Mouse (Mus musculus): ENCODE data around the gene Stk17b. TPM values are rescaled to one million over a fixed set of nuclear protein-coding genes. Genes with fewer than 3 reads are reported as not detected.
"Not testable (repeated sequence)": the region's sequence is repeated elsewhere in the genome, so short reads cannot be mapped to it uniquely, and the experiment has no call there.

Stk17b gene
- total and polyA plus RNA-seq, 3 experiments: 3.6 to 177 (median 72.8) TPM

GRCm38 (mm10) chr1:53715446-53715845 is 69.6 kb downstream of the Stk17b start:
- ATAC-seq (ENCODE audit: extremely low read depth, insufficient number of reproducible peaks, low FRiP score, poor library complexity, severe bottlenecking): no peak
- peaks cover 3% of the 10 kb centered on the region; the same call in 1 of the 2 replicates for H3K4me1 ChIP-seq (ENCODE audit: insufficient read depth, low read depth, low read length)
- H3K4me3 ChIP-seq (ENCODE audit: low read depth, low read length): no peak overlapping the region
- H3K27me3 ChIP-seq (ENCODE audit: insufficient read depth, low read length): peaks cover 5% of the 10 kb centered on the region; the same call in 1 of the 2 replicates
- no peaks in the 10 kb centered on the region for H3K36me3 ChIP-seq (replicated peaks)
- TF ChIP-seq CTCF (IDR thresholded peaks at IDR 0.05; ENCODE audit: low read depth, low read length): peak; percentile 69
- no peak for TF ChIP-seq POLR2AphosphoS5 (IDR thresholded peaks at IDR 0.05; ENCODE audit: insufficient replicate concordance, low read depth, low read length)
- no peaks in the 10 kb centered on the region for H3K9me3 ChIP-seq (replicated peaks)
- no peak for DNase-seq (ENCODE audit: low spot score)

- H3K4me1 ChIP-seq (ENCODE audit: insufficient read depth, low read depth, low read length); ATAC-seq (ENCODE audit: extremely low read depth, insufficient number of reproducible peaks, low FRiP score, poor library complexity, severe bottlenecking); H3K27me3 ChIP-seq (ENCODE audit: insufficient read depth, low read length); H3K36me3 ChIP-seq (replicated peaks); DNase-seq (ENCODE audit: low spot score); H3K9me3 ChIP-seq (replicated peaks); H3K4me3 ChIP-seq (ENCODE audit: low read depth, low read length): not testable (repeated sequence)
These were observed 71.6 kb downstream of the Stk17b start for GRCm38 (mm10) chr1:53713383-53713782.

- no peak for DNase-seq (ENCODE audit: low spot score)
- Histone ChIP-seq H3K4me1 (ENCODE audit: insufficient read depth, low read depth, low read length) (peaks cover 3% of the 10 kb centered on the region; the same call in 1 of the 2 replicates), H3K27me3 (ENCODE audit: insufficient read depth, low read length) (no peaks in the 10 kb centered on the region), H3K4me3 (ENCODE audit: low read depth, low read length) (no peak overlapping the region), H3K9me3 (replicated peaks) (no peaks in the 10 kb centered on the region; the same call in 1 of the 2 replicates), H3K36me3 (replicated peaks) (no peaks in the 10 kb centered on the region)
- TF ChIP-seq CTCF (IDR thresholded peaks at IDR 0.05; ENCODE audit: low read depth, low read length) (no peak), POLR2AphosphoS5 (IDR thresholded peaks at IDR 0.05; ENCODE audit: insufficient replicate concordance, low read depth, low read length) (no peak), GATA2 (IDR thresholded peaks at IDR 0.05; ENCODE audit: borderline replicate concordance, low read depth, low read length) (no peak), GATA1 (IDR thresholded peaks at IDR 0.05; ENCODE audit: borderline replicate concordance, low read length) (no peak), TAL1 (conservative IDR thresholded peaks at IDR 0.05; ENCODE audit: low read depth, low read length) (no peak)
- no peak; the same call in 1 of the 2 replicates for ATAC-seq (ENCODE audit: extremely low read depth, insufficient number of reproducible peaks, low FRiP score, poor library complexity, severe bottlenecking)
These were observed 74.0 kb downstream of the Stk17b start for GRCm38 (mm10) chr1:53711069-53711468.

GRCm38 (mm10) chr1:53709602-53710001 is 75.4 kb downstream of the Stk17b start:
- ATAC-seq (ENCODE audit: extremely low read depth, insufficient number of reproducible peaks, low FRiP score, poor library complexity, severe bottlenecking); H3K36me3 ChIP-seq (replicated peaks): not testable (repeated sequence)

GRCm38 (mm10) chr1:53706431-53707361 is 78.3 kb downstream of the Stk17b start, which contains the start of gene Dnah7a:
Gene Dnah7a, minus strand, starts transcription at chr1:53706784.
- no peak for DNase-seq (ENCODE audit: low spot score)
- no peak for TF ChIP-seq TAL1 (conservative IDR thresholded peaks at IDR 0.05; ENCODE audit: low read depth, low read length)
- TF ChIP-seq POLR2AphosphoS5 (IDR thresholded peaks at IDR 0.05; ENCODE audit: insufficient replicate concordance, low read depth, low read length): no peak
- TF ChIP-seq GATA1 (IDR thresholded peaks at IDR 0.05; ENCODE audit: borderline replicate concordance, low read length): no peak
- TF ChIP-seq GATA2 (IDR thresholded peaks at IDR 0.05; ENCODE audit: borderline replicate concordance, low read depth, low read length): no peak
- no peak for TF ChIP-seq CTCF (IDR thresholded peaks at IDR 0.05; ENCODE audit: low read depth, low read length)
- ATAC-seq (ENCODE audit: extremely low read depth, insufficient number of reproducible peaks, low FRiP score, poor library complexity, severe bottlenecking): no peak

More at GRCm38 (mm10) chr1:53709602-53710001, 75.4 kb downstream of the Stk17b start:
- not testable (repeated sequence) for H3K4me1 ChIP-seq (ENCODE audit: insufficient read depth, low read depth, low read length); H3K27me3 ChIP-seq (ENCODE audit: insufficient read depth, low read length); DNase-seq (ENCODE audit: low spot score); H3K9me3 ChIP-seq (replicated peaks); H3K4me3 ChIP-seq (ENCODE audit: low read depth, low read length)

More at GRCm38 (mm10) chr1:53706431-53707361, 78.3 kb downstream of the Stk17b start, which contains the start of gene Dnah7a:
- Histone ChIP-seq H3K4me1 (ENCODE audit: insufficient read depth, low read depth, low read length) (peaks cover 3% of the 10 kb centered on the region; the same call in 1 of the 2 replicates), H3K4me3 (ENCODE audit: low read depth, low read length) (no peak within 1 kb of the TSS), H3K27me3 (ENCODE audit: insufficient read depth, low read length) (no peaks in the 10 kb centered on the region), H3K36me3 (replicated peaks) (no peaks in the 10 kb centered on the region), H3K9me3 (replicated peaks) (no peaks in the 10 kb centered on the region; the same call in 1 of the 2 replicates)

Other genes with a start within 250 kb of the Stk17b start
- not detected in 2 replicates for gene Dnah7a, start 78.4 kb downstream of the Stk17b start, total RNA-seq (2014; fragmentation: Nextera tagmentation)
- 0.05 and 0.17 TPM in 2 replicates for gene Dnah7a, start 78.4 kb downstream of the Stk17b start, total RNA-seq (2017)
- gene Dnah7a, start 78.4 kb downstream of the Stk17b start, polyA plus RNA-seq (2012): not detected in 2 replicates